Mouse (Mus musculus) embryonic facial prominence, embryonic 14.5 days (tissue): ENCODE measurements around the gene Adamts1. TPM values are rescaled to one million over a fixed set of nuclear protein-coding genes. Genes with fewer than 3 reads are reported as not detected.

Source experiments
- ATAC-seq: fragments of 200-750 bp; cut with Nextera tagmentation; 2 replicates; pipeline ENCODE4 v1.8.0; 2017; ENCODE audit warnings: low read depth, moderate number of reproducible peaks, moderate TSS enrichment
- DNase-seq: peaks from one replicate; pipeline ENCODE4 v3.0.0-alpha.2; 2015; ENCODE audit warnings: low spot score
- H3K27ac ChIP-seq: fragments of 300-500 bp; sonication (generic); replicated peaks from 2 replicates; pipeline ENCODE4 v1.5.1; 2014; ENCODE audit warnings: low read depth, mild to moderate bottlenecking, low read length, moderate library complexity
- H3K27me3 ChIP-seq: fragments of 300-500 bp; sonication (generic); replicated peaks from 2 replicates; pipeline ENCODE4 v1.6.1; 2014; ENCODE audit warnings: low read length; ENCODE audit not compliant: control insufficient read depth, insufficient read depth
- H3K36me3 ChIP-seq: fragments of 300-500 bp; sonication (generic); 2 replicates; pipeline ENCODE4 v1.6.1; 2014; ENCODE audit warnings: low read length, mixed read lengths; ENCODE audit not compliant: control insufficient read depth, insufficient read depth
- H3K4me1 ChIP-seq: fragments of 300-500 bp; sonication (generic); 2 replicates; pipeline ENCODE4 v1.6.1; 2014; ENCODE audit warnings: antibody characterized with exemption, low read length; ENCODE audit not compliant: control insufficient read depth, insufficient read depth
- H3K4me2 ChIP-seq: fragments of 300-500 bp; sonication (generic); 2 replicates; pipeline ENCODE4 v1.6.1; 2014; ENCODE audit warnings: low read depth, mild to moderate bottlenecking, low read length, moderate library complexity, mixed read lengths
- H3K4me3 ChIP-seq: fragments of 300-500 bp; sonication (generic); 2 replicates; pipeline ENCODE4 v1.5.1; 2014; ENCODE audit warnings: low read depth, mild to moderate bottlenecking, low read length
- H3K9ac ChIP-seq: fragments of 300-500 bp; sonication (generic); 2 replicates; pipeline ENCODE4 v1.6.1; 2014; ENCODE audit warnings: low read depth, mild to moderate bottlenecking, low read length, moderate library complexity, mixed read lengths
- H3K9me3 ChIP-seq: fragments of 300-500 bp; sonication (generic); 2 replicates; pipeline ENCODE4 v1.6.1; 2016; ENCODE audit warnings: low read length; ENCODE audit not compliant: control insufficient read depth
- WGBS: fragments of 180-500 bp; shearing (Covaris S2); extraction: QIAGEN DNeasy Blood & Tissue Kit; methylation state at CpG from one replicate; pipeline ENCODE4 v1.1.7; 2014; 5-methylcytosine and 5-hydroxymethylcytosine counted together
- polyA plus RNA-seq: library from polyadenylated mRNA; unstranded; fragments of >200 nt; fragmentation: Nextera tagmentation; extraction: Ambion mirVana; gene quantifications from 2 replicates; pipeline ENCODE4 v1.2.1, GENCODE M21; 2014

The Adamts1 gene
- polyA plus RNA-seq, 1 experiment from 2014 or later: 39.3 TPM

GRCm38 (mm10) chr16:85760961-85761580 lies 41.8 kb downstream of the Adamts1 start:
- no peak overlapping the region for H3K4me2 ChIP-seq
- no peaks in the 10 kb centered on the region for H3K36me3 ChIP-seq
- H3K27ac ChIP-seq: no peak overlapping the region
- DNase-seq (no peak), ATAC-seq (no peak)
- no peaks in the 10 kb centered on the region for H3K27me3 ChIP-seq
- H3K4me3 ChIP-seq: no peak overlapping the region
- H3K9ac ChIP-seq: no peak overlapping the region
- peaks cover 20% of the 10 kb centered on the region for H3K4me1 ChIP-seq
- no peaks in the 10 kb centered on the region for H3K9me3 ChIP-seq
- WGBS: 72% methylated on average over 7 of the region's 7 CpGs

- Histone ChIP-seq H3K27me3 (no peaks in the 10 kb centered on the region), H3K4me3 (no peak overlapping the region), H3K36me3 (no peaks in the 10 kb centered on the region), H3K9me3 (no peaks in the 10 kb centered on the region), H3K4me1 (peaks cover 11% of the 10 kb centered on the region), H3K27ac (peak overlapping the region; percentile 59), H3K9ac (no peak overlapping the region), H3K4me2 (peak overlapping the region; percentile 14; the same call in 1 of the 2 replicates)
- ATAC-seq (peak; percentile 93), DNase-seq (peak; percentile 96)
- WGBS: 32% methylated on average over 14 of the region's 14 CpGs
These were observed 46.7 kb downstream of the Adamts1 start for GRCm38 (mm10) chr16:85756101-85756819.

- Histone ChIP-seq H3K4me2 (no peak overlapping the region), H3K9me3 (no peaks in the 10 kb centered on the region), H3K36me3 (no peaks in the 10 kb centered on the region), H3K4me1 (no peaks in the 10 kb centered on the region; the same call in 1 of the 2 replicates), H3K4me3 (no peak overlapping the region), H3K27ac (no peak overlapping the region), H3K27me3 (no peaks in the 10 kb centered on the region), H3K9ac (no peak overlapping the region)
- no peak for DNase-seq
- ATAC-seq: no peak
- 80% methylated on average over 6 of the region's 6 CpGs for WGBS
These were observed 53.6 kb downstream of the Adamts1 start for GRCm38 (mm10) chr16:85749335-85749734.

- ATAC-seq: peak; percentile 67; the same call in 1 of the 2 replicates
- no peaks in the 10 kb centered on the region for H3K36me3 ChIP-seq
- peak; percentile 78 for DNase-seq
- H3K9ac ChIP-seq: no peak overlapping the region
- H3K4me2 ChIP-seq: no peak overlapping the region
- no peaks in the 10 kb centered on the region for H3K27me3 ChIP-seq
- no peaks in the 10 kb centered on the region; the same call in 1 of the 2 replicates for H3K4me1 ChIP-seq
- H3K9me3 ChIP-seq: no peaks in the 10 kb centered on the region
- no peak overlapping the region for H3K4me3 ChIP-seq
- H3K27ac ChIP-seq: no peak overlapping the region
- 51% methylated on average over 16 of the region's 16 CpGs for WGBS
These were observed 55.1 kb downstream of the Adamts1 start for GRCm38 (mm10) chr16:85747589-85748360.

GRCm38 (mm10) chr16:85746386-85746785 lies 56.5 kb downstream of the Adamts1 start:
- Histone ChIP-seq H3K9ac (no peak overlapping the region), H3K36me3 (no peaks in the 10 kb centered on the region), H3K9me3 (no peaks in the 10 kb centered on the region), H3K4me1 (no peaks in the 10 kb centered on the region; the same call in 1 of the 2 replicates), H3K4me2 (no peak overlapping the region), H3K4me3 (no peak overlapping the region), H3K27ac (no peak overlapping the region), H3K27me3 (no peaks in the 10 kb centered on the region)
- no peak for DNase-seq
- ATAC-seq: no peak
- 69% methylated on average over 3 of the region's 3 CpGs for WGBS

Other genes starting within 250 kb of the Adamts1 start
- 3.7 and 4.0 TPM in 2 replicates for gene Cyyr1, start 249.7 kb downstream of the Adamts1 start, polyA plus RNA-seq
- 8.7 and 9.0 TPM in 2 replicates for gene Adamts5, start 98.7 kb upstream of the Adamts1 start, polyA plus RNA-seq